Mouse (Mus musculus): Measurements from ENCODE around the gene Zic5.
"Not testable (repeated sequence)": the region's sequence is repeated elsewhere in the genome, so short reads cannot be mapped to it uniquely, and the experiment has no call there.

Zic5 gene

GRCm38 (mm10) chr14:122463734-122464341, 1.6 kb downstream of the Zic5 start:
- DNase-seq: not testable (repeated sequence)

GRCm38 (mm10) chr14:122463080-122463691, 2.3 kb downstream of the Zic5 start:
- DNase-seq: no peak

DNA sequence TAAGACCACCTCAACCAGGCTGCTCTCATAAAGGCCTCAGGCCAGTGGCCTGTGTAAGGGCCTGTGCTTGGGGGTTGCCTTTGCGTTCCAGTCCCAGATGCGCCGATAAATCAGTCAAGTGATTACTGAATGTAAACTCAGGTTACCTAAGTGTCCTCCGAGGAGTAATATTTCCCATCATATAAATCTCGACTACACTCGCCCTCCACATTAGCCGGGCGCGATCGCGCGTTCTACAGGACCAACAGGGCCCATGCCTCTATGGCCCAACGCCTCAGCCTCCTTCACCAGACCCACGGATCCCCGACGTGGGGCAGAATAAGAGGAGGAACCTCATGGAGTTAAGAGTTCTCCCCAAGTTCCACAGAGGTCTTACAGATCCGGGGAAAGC, 2.8 kb downstream of the Zic5 start:
- DNase-seq: no peak

GRCm38 (mm10) chr14:122461966-122462365, 3.5 kb downstream of the Zic5 start:
- DNase-seq: no peak

- DNase-seq: no peak
These were observed 4.0 kb downstream of the Zic5 start for GRCm38 (mm10) chr14:122461500-122461899.

DNA sequence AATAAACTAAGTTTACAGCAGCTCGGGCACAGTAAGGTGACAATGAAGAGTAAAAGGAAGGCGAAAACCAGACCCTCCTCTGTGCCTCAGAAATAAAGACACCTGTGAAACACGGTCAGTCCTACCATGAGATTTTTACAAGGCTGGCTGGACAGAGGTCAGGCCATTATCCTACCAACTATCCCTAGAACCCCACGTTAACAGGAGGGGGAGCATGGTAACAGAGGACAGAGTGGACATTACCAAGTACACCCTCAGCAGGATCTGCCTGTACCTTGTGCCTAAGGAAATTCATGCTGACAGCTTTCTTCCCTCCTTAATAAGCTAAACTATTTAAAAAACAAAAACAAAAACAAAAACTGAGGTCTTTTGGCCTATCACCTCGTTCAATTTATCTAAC, 5.3 kb downstream of the Zic5 start:
- DNase-seq: no peak

DNA sequence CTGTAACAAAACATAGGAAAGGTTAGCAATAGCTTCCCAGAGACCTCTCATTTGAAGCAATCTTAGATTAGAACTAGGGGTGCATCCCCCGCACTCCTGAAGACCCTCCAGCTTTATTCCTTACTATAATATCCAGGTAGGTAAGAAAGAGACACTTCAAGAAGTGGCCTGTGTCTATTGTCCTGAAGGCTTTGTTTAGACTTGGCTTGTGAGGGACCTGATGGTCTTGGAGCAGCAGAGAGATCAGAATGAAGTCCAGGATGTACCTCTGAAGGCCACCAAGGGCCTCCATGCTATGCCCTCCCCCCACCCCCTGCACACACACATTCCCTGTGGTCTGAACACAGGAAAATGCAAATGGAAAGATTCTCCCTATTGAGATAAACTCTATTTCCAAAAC, 5.7 kb downstream of the Zic5 start:
- DNase-seq: no peak

DNA sequence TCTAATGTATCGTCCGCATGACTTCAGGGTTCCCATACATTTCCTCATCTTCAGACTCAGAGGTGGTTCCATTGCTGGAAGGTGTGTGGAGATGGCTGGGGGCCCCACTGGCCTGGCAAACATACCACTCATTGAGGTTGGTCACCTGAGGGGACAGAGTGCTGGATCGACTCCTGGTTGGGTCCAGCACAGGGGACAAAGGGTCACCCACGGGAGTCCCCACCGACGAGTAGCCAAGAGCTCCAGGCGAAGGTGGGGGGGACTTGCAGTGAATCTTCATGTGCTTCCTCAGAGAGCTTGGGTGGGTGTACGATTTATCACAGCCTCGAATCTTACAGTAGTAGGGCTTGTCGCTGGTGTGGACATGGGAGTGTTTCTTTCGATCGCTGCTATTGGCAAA, 6.1 kb downstream of the Zic5 start:
- not testable (repeated sequence) for DNase-seq

DNA sequence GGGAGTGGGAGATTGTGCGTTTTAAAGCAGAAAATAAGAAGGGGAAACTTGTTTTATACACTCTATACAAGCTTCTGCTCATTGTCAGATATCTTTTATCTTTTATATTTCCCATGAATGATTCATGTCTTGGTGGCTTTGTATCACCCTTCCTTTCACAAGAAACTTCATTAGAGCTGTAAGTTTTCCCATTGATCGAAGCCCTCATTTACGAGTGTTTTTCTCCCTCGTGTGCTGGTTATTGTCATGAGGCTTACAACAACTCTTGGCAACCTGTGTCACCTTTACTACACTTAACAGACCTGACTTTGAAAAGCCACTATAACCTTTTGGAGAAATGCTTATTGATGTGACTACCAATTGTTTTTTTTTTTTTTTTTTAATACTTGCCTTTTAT, 9.9 kb downstream of the Zic5 start:
- no peak for DNase-seq

- no peak for DNase-seq
These were observed 10.4 kb downstream of the Zic5 start for GRCm38 (mm10) chr14:122454901-122455561.

GRCm38 (mm10) chr14:122453996-122454738, 11.3 kb downstream of the Zic5 start:
- no peak for DNase-seq

- DNase-seq: no peak
These were observed 12.0 kb downstream of the Zic5 start for GRCm38 (mm10) chr14:122453388-122453995.

DNA sequence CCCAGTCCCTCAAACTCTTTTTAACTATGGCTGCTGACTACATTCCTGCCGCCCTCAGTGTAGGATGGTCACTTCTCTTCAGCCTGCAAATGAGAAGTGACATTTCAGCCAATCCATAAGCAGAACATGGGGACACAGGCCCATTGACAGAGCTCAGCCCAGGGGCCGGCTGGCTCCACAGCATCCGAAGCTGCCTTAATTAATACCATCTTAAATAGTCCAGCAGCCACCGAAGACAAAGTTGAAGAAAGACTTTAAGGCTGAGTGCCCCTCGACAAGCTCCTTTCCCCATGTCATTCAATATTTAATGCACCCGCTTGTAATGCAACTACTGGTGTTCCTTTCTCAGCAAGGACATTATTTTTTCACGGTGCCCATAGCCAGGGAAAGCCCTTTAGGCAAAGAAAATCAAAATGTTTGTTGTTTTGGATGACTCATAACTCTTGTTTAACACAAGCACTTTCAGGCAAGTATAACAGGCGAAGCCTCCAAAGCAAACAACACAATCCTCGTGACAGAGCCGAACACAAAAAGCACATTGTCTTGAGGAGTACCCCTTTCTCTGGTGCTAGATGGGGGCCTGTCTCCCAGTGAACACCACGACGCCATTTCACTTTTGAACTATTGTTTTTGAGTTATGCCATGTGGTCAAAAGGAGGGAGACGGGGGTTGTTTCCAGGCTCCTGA, 12.6 kb downstream of the Zic5 start:
- DNase-seq: no peak

DNA sequence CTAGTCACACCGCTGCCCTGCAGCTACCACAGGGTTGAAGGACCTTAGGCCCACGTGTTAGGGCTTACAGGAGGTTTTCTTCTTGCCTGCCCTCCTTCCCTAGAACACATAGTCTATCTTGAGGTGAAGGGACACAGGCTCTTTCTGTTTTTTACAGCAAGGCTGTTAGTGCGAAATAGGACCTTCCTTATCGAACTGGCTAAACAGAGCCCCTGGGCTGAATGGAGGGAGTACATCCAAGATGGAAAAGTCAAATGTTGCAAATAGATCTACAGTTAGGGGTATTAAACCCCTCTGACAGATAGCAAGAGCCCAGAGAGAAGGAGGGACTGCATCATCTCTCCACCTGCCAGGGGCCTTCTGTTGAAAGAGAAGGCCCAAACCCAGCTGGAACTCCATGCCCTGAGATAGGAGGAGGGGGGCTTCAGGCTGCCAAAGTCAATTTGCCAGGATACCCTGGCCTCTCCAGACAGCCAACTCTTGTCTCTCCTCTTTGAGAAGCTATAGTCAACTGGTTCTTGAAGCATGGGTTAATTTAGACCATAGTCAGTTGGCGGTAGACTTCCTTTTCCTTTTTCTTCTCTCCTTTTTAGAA, 13.8 kb downstream of the Zic5 start:
- no peak for DNase-seq

DNA sequence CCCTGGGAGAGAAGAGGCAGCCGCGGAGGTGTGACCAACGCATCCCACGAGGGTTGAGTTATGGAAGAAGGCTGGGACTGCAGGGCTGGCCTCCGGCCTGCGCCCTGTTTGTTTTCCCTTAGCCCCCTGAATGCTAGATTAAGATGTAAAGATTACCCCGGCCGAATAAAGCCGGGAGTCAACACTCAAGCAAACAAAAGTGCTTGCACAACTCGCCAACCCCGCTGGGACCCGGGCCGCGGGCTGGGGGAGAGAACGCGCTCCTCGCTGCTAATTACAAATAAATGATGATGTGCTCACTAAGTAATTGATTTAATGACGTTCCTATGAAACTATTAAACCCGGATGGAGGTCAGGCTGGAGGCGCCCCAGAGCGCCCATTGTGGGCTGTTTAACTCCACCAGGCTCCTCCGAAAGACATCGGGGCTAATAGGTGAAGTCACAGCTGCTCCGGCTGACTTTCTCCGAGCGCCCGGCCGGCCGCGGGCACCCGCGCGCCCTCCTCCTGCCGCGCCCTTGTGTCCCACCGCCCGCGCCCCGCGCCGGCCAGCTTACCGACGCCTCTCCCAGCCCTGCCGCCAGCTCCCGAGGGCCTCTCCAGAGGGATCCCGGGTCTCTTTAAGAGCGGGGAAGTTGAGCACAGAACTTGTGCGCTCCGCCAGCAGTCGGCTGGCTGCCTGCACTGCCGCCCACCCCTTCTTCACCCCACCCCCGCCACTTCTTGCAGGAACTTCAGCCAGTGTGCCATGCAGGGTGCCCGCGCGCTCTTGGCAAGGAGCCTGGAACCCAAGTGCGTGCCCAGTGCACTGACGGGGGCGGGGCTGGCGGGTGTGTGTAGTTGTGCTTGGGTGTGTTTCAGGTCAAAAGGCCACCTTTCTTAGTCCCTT, 14.7 kb downstream of the Zic5 start, which contains the start of gene Gm5089:
Gene Gm5089, minus strand, starts transcription at position 620 of the 887 bp plus-strand sequence.
- DNase-seq: no peak

DNA sequence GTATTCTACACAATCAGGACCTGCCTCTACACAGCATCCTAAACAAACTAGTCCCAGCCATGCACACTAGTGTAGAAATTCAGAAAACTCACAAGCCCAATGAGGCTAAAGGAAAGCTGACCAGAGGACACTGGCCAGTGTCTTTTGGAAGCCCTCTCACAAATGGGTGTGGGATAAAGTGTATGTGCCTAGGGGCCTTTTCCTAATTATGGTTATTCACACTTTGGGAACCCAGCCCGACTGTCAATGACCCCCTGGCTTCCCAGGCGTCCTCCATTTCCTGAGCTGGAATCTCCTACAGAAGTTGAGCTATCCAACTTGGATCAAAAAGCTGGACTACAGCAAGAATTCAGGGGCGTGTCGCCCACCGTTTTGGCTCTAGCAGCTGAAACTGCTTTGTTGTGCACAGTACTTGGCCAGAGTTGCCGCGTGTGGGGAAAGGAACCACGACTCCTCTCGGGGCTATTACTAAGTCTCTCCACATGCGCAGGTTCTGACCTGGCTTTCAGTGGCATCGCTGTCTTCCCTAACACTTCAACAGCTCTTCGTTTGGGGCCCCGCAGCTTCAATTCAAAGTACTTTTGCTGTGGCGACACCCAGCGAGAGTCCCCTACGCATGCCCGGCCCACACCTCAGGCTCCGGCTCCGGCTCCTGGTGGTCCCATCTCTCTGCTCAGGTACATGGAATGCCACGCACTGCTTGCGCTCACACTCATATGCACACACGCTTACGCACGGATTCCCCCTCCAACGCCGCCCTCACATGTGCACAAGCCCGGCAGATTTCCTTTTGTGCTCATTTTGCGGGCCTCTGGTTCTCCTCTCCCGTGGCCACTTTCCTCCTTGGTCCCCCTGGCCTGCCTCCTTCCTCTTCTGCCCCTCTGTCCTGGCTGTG, 15.6 kb downstream of the Zic5 start:
- DNase-seq: no peak

GRCm38 (mm10) chr14:122436850-122437249, 28.6 kb downstream of the Zic5 start:
- no peak for DNase-seq

- DNase-seq: no peak
These were observed 31.4 kb downstream of the Zic5 start for GRCm38 (mm10) chr14:122434039-122434438.

GRCm38 (mm10) chr14:122432558-122432957, 32.9 kb downstream of the Zic5 start:
- no peak for DNase-seq

DNA sequence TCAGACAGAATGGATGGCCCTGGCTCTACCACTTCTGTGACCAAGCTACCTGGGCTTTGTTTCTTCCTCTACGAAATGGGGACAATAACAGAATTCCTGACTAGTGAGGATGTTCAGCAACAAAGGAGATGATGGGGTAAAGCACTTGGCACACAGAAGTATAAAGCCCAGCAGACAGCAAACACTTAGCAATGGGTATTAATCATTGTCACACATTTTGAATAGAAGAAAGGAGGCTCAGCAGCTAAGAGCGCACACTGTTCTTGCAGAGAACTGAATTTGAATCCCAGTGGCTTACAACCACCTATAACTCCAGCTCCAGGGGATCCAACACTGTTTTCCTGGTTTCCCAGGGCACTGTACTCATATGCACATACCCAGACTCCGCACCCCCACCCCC, 37.8 kb downstream of the Zic5 start:
- DNase-seq: no peak
